Mouse (Mus musculus) bone marrow macrophage, adult 2 months (primary cell): ENCODE data around the gene Max.

Source experiments
- CTCF ChIP-seq: IDR thresholded peaks from 2 replicates; pipeline ENCODE4 v1.5.1; 2012; ENCODE audit warnings: low read depth, mild to moderate bottlenecking, low read length, moderate library complexity
- POLR2A ChIP-seq: IDR thresholded peaks from 2 replicates; pipeline ENCODE4 v1.6.1; 2012; ENCODE audit warnings: mild to moderate bottlenecking, low read depth, low read length, borderline replicate concordance

- TF ChIP-seq POLR2A (no peak), CTCF (no peak)
Observed at GRCm38 (mm10) chr12:77011092-77011720, 49.2 kb upstream of the Max start.
